Mouse (Mus musculus) midbrain, embryonic 14.5 days (tissue): Measurements from ENCODE around the gene Slc7a15. TPM values are rescaled to one million over a fixed set of nuclear protein-coding genes. Genes with fewer than 3 reads are reported as not detected.

Source experiments
- ATAC-seq: fragments of 200-750 bp; cut with Nextera tagmentation; 2 replicates; pipeline ENCODE4 v1.8.0; 2017; ENCODE audit warnings: moderate number of reproducible peaks, moderate library complexity; ENCODE audit not compliant: low FRiP score, low TSS enrichment
- DNase-seq: peaks from one replicate; pipeline ENCODE4 v3.0.0-alpha.2; 2015
- H3K27ac ChIP-seq: fragments of 300-500 bp; sonication (generic); replicated peaks from 2 replicates; pipeline ENCODE4 v1.5.1; 2014; ENCODE audit warnings: mild to moderate bottlenecking, low read depth, low read length, moderate library complexity
- H3K27me3 ChIP-seq: fragments of 300-500 bp; sonication (generic); 2 replicates; pipeline ENCODE4 v1.6.1; 2014; ENCODE audit warnings: low read length, control low read depth, mixed read lengths; ENCODE audit not compliant: control insufficient read depth, insufficient read depth
- H3K36me3 ChIP-seq: fragments of 300-500 bp; sonication (generic); 2 replicates; pipeline ENCODE4 v1.6.1; 2014; ENCODE audit warnings: low read length, control low read depth; ENCODE audit not compliant: control insufficient read depth, insufficient read depth
- H3K4me1 ChIP-seq: fragments of 300-500 bp; sonication (generic); 2 replicates; pipeline ENCODE4 v1.6.1; 2014; ENCODE audit warnings: mild to moderate bottlenecking, antibody characterized with exemption, low read length, control low read depth; ENCODE audit not compliant: control insufficient read depth, insufficient read depth
- H3K4me2 ChIP-seq: fragments of 300-500 bp; sonication (generic); 2 replicates; pipeline ENCODE4 v1.6.1; 2014; ENCODE audit warnings: mild to moderate bottlenecking, low read length, moderate library complexity
- H3K4me3 ChIP-seq: fragments of 300-500 bp; sonication (generic); replicated peaks from 2 replicates; pipeline ENCODE4 v1.5.1; 2014; ENCODE audit warnings: low read depth, low read length
- H3K9ac ChIP-seq: fragments of 300-500 bp; sonication (generic); replicated peaks from 2 replicates; pipeline ENCODE4 v1.6.1; 2014; ENCODE audit warnings: mild to moderate bottlenecking, low read length, moderate library complexity
- H3K9me3 ChIP-seq: fragments of 300-500 bp; sonication (generic); 2 replicates; pipeline ENCODE4 v1.6.1; 2016; ENCODE audit warnings: low read length, control low read depth, mixed read lengths; ENCODE audit not compliant: control insufficient read depth
- WGBS: fragments of 180-500 bp; shearing (Covaris S2); extraction: QIAGEN DNeasy Blood & Tissue Kit; methylation state at CpG from one replicate; pipeline ENCODE4 v1.1.7; 2014; 5-methylcytosine and 5-hydroxymethylcytosine counted together
- polyA plus RNA-seq: library from polyadenylated mRNA; unstranded; fragments of >200 nt; fragmentation: Nextera tagmentation; extraction: Ambion mirVana; gene quantifications from 2 replicates; pipeline ENCODE4 v1.2.1, GENCODE M21; 2014

Gene Slc7a15
- polyA plus RNA-seq, 1 experiment from 2014 or later, result not detected

DNA sequence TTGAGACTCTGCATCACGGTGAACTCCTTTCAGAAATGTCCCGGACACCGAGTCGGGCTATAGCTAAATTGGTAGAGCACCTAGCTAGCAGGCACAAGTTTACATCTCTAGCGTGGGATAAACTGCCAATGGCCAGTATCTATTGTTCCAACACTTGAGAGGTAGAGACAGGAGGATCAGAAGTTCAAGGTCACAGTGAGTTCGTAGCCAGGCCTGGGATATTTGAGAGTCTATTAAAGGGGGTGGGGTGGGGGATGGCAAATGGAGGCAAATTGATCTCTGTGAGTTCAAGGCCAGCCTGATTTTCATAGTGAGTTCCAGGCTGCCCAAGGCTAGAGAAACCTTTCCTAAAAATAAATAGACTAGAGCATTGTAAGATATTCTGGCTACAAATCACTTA, 52.1 kb downstream of the Slc7a15 start:
- H3K27ac ChIP-seq, result no peak overlapping the region
- H3K9me3 ChIP-seq, result no peaks in the 10 kb centered on the region
- no peak overlapping the region for H3K9ac ChIP-seq
- ATAC-seq, result no peak
- 87% methylated on average over 6 of the region's 6 CpGs for WGBS
- no peak overlapping the region for H3K4me3 ChIP-seq
- no peaks in the 10 kb centered on the region for H3K36me3 ChIP-seq
- no peak for DNase-seq
- H3K27me3 ChIP-seq, result no peaks in the 10 kb centered on the region
- no peaks in the 10 kb centered on the region for H3K4me1 ChIP-seq
- no peak overlapping the region for H3K4me2 ChIP-seq

DNA sequence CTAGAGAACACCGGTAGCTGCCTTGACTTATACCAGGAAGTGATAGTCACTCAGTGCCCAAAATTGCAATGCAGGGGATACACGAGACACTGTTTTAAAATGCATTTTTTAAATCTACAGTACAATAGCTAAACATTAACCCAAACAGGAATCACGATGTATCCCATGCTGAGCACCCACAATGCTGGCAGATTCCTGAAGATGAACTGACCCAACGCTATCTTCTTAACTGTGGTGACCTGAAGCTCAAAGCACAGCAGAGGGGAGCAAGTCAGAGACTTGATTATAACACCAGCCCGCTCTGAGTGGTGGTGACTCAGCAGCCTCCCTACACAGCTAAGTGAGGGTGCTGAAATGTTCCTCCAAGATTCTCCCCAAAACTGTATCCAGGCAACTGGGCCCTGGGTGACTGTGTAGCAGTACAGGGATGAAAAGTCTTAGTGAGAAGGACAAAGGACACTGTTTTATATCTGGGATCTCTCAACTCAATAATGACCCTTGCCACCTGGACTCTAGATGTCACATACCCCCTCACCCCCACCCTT, 53.7 kb downstream of the Slc7a15 start:
- Histone ChIP-seq H3K36me3 (no peaks in the 10 kb centered on the region), H3K9ac (no peak overlapping the region), H3K9me3 (no peaks in the 10 kb centered on the region), H3K4me1 (no peaks in the 10 kb centered on the region), H3K4me3 (no peak overlapping the region), H3K27ac (no peak overlapping the region), H3K4me2 (no peak overlapping the region), H3K27me3 (no peaks in the 10 kb centered on the region)
- ATAC-seq, result no peak
- 81% methylated on average over 5 of the region's 5 CpGs for WGBS
- no peak for DNase-seq

DNA sequence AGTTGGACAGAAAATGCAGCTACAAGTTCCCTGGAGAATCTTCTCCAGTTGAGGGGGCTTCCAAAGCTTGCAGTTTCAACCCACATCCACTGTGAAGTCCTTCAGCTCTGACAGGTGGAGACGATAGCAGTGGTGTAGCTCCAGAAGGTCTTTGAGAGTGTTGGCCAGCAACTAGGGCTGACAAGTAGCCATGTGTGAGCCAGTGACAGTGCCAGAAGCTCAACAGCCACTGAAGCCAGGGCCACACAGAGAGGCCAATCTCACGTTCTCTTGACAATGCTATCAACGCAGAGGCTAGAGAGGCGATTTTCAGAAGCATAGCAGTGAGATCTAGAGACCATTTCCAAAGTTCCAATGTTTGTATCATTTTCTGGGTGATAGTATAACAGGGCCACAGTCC, 56.5 kb downstream of the Slc7a15 start:
- no peak overlapping the region for H3K27ac ChIP-seq
- DNase-seq, result no peak
- no peak for ATAC-seq
- no peaks in the 10 kb centered on the region for H3K27me3 ChIP-seq
- H3K4me3 ChIP-seq, result no peak overlapping the region
- no peaks in the 10 kb centered on the region for H3K36me3 ChIP-seq
- H3K9ac ChIP-seq, result no peak overlapping the region
- no peaks in the 10 kb centered on the region for H3K4me1 ChIP-seq
- 85% methylated on average over 4 of the region's 4 CpGs for WGBS
- H3K4me2 ChIP-seq, result no peak overlapping the region
- H3K9me3 ChIP-seq, result no peaks in the 10 kb centered on the region

DNA sequence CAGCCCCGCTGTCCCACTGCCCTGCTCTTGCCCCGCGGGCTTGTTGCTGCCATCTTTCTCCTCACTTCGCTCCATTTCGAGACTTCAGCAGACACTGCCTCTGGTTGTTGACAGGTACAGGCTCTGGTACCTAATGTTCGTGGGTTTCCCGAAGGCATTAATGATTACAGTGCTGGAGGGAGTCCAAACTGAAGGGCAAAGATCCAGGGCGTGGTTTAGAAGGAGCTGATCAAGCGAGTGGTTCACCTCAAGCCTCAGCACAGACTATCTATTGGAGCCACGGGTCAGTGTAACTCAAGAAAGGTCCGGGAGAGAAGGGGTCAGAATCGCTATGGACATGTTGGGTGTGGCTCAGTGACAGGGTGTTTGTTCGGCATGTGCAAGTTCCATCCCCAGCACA, 59.4 kb downstream of the Slc7a15 start:
- Histone ChIP-seq H3K9me3 (no peaks in the 10 kb centered on the region), H3K27me3 (no peaks in the 10 kb centered on the region), H3K9ac (no peak overlapping the region), H3K4me2 (no peak overlapping the region), H3K27ac (no peak overlapping the region), H3K4me3 (no peak overlapping the region), H3K36me3 (no peaks in the 10 kb centered on the region), H3K4me1 (no peaks in the 10 kb centered on the region)
- 90% methylated on average over 13 of the region's 13 CpGs for WGBS
- ATAC-seq, result no peak
- DNase-seq, result no peak

DNA sequence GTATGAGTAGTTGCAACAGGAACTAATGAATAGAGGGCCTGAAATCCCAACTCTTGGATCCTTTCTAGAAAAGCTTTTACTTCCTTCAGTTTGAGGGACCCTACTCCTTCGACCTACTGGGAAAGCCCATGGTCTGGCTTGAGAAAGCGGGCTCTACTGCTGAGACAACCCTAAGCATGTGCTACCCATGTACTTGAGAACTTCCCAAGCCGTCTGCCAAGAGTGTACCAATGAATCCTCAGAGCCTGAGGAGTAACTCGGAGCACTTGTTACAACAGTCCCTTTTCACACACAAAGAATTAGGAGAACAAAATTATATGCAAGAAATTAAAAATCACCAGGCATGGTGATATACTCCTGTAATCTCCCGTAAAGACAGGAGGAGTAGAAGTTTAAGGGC, 61.6 kb downstream of the Slc7a15 start:
- no peak for ATAC-seq
- H3K9ac ChIP-seq, result no peak overlapping the region
- DNase-seq, result no peak
- H3K4me3 ChIP-seq, result no peak overlapping the region
- no peak overlapping the region for H3K4me2 ChIP-seq
- H3K27ac ChIP-seq, result no peak overlapping the region
- 89% methylated on average over 5 of the region's 5 CpGs for WGBS
- H3K9me3 ChIP-seq, result no peaks in the 10 kb centered on the region
- no peaks in the 10 kb centered on the region for H3K36me3 ChIP-seq
- no peaks in the 10 kb centered on the region for H3K4me1 ChIP-seq
- H3K27me3 ChIP-seq, result no peaks in the 10 kb centered on the region

DNA sequence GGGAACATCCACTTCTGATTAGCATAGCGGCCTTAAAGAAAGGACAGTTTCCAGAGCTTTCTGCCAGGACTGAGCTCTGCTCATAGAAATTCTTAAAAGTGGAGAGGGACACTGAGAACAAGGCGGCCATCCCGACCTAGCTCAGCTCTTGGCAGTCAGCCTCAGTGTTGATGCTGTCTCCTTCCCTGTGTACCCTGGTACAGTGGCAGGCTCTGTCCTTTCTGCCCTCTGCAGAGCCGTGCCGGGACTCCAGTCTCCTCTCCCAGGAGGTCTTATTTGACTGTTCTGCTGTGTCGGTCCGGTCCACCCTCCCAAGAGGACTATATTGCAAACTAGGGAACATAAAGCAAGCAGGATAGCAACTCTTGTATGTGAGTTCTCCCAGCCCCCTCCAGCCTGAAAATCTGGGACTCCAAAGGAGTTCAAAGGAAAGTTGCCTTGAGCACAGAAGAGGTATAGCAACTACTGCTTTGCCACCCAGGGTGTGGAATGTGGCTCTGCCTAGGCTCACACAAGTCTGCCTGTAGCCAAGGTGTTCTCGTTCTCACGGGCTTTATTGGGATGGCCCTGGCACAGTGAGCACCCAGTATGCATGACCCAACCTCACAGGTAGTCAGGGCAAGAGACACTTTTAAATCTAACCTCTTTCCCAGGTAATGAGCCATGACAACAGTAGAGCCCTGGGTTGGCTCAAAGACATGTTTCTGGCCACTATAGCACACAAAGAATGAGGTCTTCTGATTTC, 62.5 kb downstream of the Slc7a15 start:
- Histone ChIP-seq H3K4me3 (no peak overlapping the region), H3K9me3 (no peaks in the 10 kb centered on the region), H3K27ac (no peak overlapping the region), H3K4me1 (no peaks in the 10 kb centered on the region), H3K36me3 (no peaks in the 10 kb centered on the region), H3K27me3 (no peaks in the 10 kb centered on the region), H3K9ac (no peak overlapping the region), H3K4me2 (no peak overlapping the region)
- no peak for ATAC-seq
- 74% methylated on average over 9 of the region's 9 CpGs for WGBS
- no peak for DNase-seq

DNA sequence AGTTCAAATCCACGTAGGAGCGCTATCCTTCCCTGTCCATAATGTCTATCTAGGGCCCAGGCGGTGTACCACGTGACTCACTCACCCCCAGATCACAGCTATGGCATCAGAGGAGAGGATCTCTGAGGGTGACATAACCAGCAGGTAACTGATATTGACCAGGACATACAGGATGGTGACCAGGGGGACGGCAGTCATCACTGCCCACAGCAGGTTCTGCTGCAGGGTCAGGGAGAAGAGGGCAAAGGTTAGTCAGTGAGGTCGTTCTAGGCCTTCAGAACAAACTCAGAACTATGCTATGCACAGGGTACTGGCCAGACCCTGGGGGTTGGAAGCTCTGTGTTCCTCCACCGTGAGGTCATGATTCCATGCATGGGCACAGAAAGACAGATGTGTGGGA, 63.3 kb downstream of the Slc7a15 start:
- Histone ChIP-seq H3K4me2 (no peak overlapping the region), H3K27me3 (no peaks in the 10 kb centered on the region), H3K27ac (no peak overlapping the region), H3K36me3 (no peaks in the 10 kb centered on the region), H3K4me1 (no peaks in the 10 kb centered on the region), H3K9ac (no peak overlapping the region), H3K4me3 (no peak overlapping the region), H3K9me3 (no peaks in the 10 kb centered on the region)
- no peak for ATAC-seq
- DNase-seq, result no peak
- 89% methylated on average over 7 of the region's 7 CpGs for WGBS

DNA sequence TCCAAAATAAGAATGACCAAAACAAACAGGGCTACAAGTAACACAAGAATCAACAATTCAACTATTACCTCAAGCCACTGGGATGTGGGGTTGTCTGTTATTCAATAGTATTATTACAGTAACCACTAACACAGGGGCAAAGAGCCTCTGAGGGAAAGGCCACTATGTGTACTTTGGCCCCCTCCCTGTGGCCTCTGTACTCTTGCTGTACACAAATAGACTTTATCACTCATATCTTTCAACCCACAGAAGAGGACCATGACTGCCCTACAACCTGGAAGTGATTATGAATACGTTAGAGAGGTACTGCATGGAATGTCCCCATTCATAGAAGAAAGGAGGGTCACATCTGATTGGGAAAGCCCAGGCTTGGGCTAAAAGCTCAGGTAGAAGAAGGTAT, 64.0 kb downstream of the Slc7a15 start:
- no peak overlapping the region for H3K27ac ChIP-seq
- H3K4me3 ChIP-seq, result no peak overlapping the region
- no peaks in the 10 kb centered on the region for H3K27me3 ChIP-seq
- H3K9me3 ChIP-seq, result no peaks in the 10 kb centered on the region
- 92% methylated on average over 1 of the region's 1 CpGs for WGBS
- H3K36me3 ChIP-seq, result no peaks in the 10 kb centered on the region
- no peak overlapping the region for H3K4me2 ChIP-seq
- DNase-seq (no peak), ATAC-seq (no peak)
- no peaks in the 10 kb centered on the region for H3K4me1 ChIP-seq
- no peak overlapping the region for H3K9ac ChIP-seq

DNA sequence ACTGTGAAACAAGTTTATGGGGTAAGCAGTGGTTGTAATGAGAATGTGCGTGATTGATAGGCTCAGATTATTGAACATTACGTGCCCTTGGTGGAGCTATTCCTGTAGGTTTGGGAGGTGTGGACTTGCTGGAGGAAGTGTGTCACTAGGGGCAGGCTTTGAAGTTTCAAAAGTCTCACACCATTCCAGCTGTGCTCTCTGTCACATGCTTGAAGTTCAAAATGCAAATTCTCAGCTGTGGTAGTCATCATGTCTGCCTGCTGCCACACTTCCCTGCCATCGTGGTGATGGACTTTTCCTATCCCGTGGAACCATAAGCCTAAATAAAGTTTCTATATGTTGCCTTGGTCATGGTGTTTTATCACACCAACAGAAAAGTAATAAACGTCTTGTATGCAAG, 71.1 kb downstream of the Slc7a15 start:
- ATAC-seq, result no peak
- Histone ChIP-seq H3K36me3 (no peaks in the 10 kb centered on the region), H3K27ac (no peak overlapping the region), H3K9ac (no peak overlapping the region), H3K9me3 (no peaks in the 10 kb centered on the region), H3K4me3 (no peak overlapping the region), H3K4me2 (no peak overlapping the region), H3K4me1 (no peaks in the 10 kb centered on the region), H3K27me3 (no peaks in the 10 kb centered on the region)
- DNase-seq, result no peak
- 84% methylated on average over 5 of the region's 5 CpGs for whole genome bisulfite sequencing
